Mouse (Mus musculus) intestine, embryonic 15.5 days (tissue): ENCODE measurements around the gene Cbx7. TPM values are rescaled to one million over a fixed set of nuclear protein-coding genes. Genes with fewer than 3 reads are reported as not detected.
"Not testable (repeated sequence)": the region's sequence is repeated elsewhere in the genome, so short reads cannot be mapped to it uniquely, and the experiment has no call there.

Source experiments
- ATAC-seq: fragments of 200-750 bp; cut with Nextera tagmentation; 2 replicates; pipeline ENCODE4 v1.8.0; 2017; ENCODE audit warnings: moderate TSS enrichment, moderate library complexity
- H3K27ac ChIP-seq: fragments of 300-500 bp; sonication (generic); 2 replicates; pipeline ENCODE4 v1.5.1; 2015; ENCODE audit warnings: mild to moderate bottlenecking, inconsistent platforms
- H3K27me3 ChIP-seq: fragments of 300-500 bp; sonication (generic); replicated peaks from 2 replicates; pipeline ENCODE4 v1.6.1; 2015; ENCODE audit warnings: inconsistent platforms
- H3K36me3 ChIP-seq: fragments of 300-500 bp; sonication (generic); 2 replicates; pipeline ENCODE4 v1.6.1; 2015; ENCODE audit warnings: inconsistent platforms
- H3K4me1 ChIP-seq: fragments of 300-500 bp; sonication (generic); replicated peaks from 2 replicates; pipeline ENCODE4 v1.6.1; 2015; ENCODE audit warnings: inconsistent platforms
- H3K4me2 ChIP-seq: fragments of 300-500 bp; sonication (generic); replicated peaks from 2 replicates; pipeline ENCODE4 v1.6.1; 2015; ENCODE audit warnings: mild to moderate bottlenecking, inconsistent platforms
- H3K4me3 ChIP-seq: fragments of 300-500 bp; sonication (generic); replicated peaks from 2 replicates; pipeline ENCODE4 v1.5.1; 2015; ENCODE audit warnings: inconsistent platforms
- H3K9ac ChIP-seq: fragments of 300-500 bp; sonication (generic); 2 replicates; pipeline ENCODE4 v1.6.1; 2015; ENCODE audit warnings: inconsistent platforms
- H3K9me3 ChIP-seq: fragments of 300-500 bp; sonication (generic); 2 replicates; pipeline ENCODE4 v1.6.1; 2016; ENCODE audit warnings: inconsistent platforms
- WGBS: fragments of 180-500 bp; shearing (Covaris S2); methylation state at CpG from one replicate; pipeline ENCODE4 v1.1.7; 2015; 5-methylcytosine and 5-hydroxymethylcytosine counted together
- polyA plus RNA-seq: library from polyadenylated mRNA; unstranded; fragments of >200 nt; fragmentation: Nextera tagmentation; extraction: Ambion mirVana; gene quantifications from 2 replicates; pipeline ENCODE4 v1.2.1, GENCODE M21; 2015

The Cbx7 gene
- polyA plus RNA-seq, 1 experiment from 2014 or later, result 4.6 TPM

DNA sequence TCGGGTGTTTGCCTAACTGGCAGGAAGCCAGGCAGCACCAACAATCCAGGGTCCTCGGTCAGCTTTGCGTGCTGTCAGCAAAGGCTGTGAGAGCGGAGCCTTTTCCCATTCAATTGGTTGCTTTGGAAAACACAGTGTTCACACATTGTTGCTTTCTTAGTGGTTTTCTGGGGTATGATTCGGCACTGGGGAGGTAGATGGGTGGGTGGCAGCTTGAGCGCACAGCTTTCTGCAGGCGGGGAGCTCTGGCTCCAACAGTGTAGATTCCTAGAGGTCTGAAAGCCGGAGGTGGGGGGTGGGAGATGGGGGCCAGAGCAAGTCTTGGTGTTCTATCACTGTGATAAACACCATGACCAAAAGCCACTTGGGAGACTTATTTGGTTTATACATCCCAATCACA lies 59.6 kb downstream of the Cbx7 start:
- H3K4me3 ChIP-seq, result no peak overlapping the region
- no peaks in the 10 kb centered on the region for H3K9me3 ChIP-seq
- no peak overlapping the region for H3K4me2 ChIP-seq
- WGBS, result 78% methylated on average over 8 of the region's 8 CpGs
- no peak overlapping the region for H3K9ac ChIP-seq
- no peaks in the 10 kb centered on the region for H3K4me1 ChIP-seq
- no peak overlapping the region for H3K27ac ChIP-seq
- ATAC-seq, result no peak
- no peaks in the 10 kb centered on the region for H3K27me3 ChIP-seq
- H3K36me3 ChIP-seq, result no peaks in the 10 kb centered on the region

DNA sequence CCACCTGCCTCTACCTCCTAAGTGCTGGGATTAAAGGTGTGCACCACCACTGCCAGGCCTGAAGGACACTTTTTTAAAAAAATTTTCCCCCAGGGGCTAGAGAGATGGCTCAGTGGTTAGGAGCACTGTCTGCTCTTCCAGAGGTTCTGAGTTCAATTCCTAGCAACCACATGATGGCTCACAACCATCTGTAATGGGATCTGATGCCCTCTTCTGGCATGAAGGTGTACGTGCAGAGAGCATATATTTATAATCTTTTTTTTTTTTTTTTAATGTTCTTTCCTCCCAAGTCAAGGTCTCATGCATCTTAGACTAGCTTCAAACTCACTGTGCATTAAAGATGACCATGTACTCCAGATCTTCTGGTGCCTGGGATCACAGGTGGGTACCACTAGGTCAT lies 60.1 kb downstream of the Cbx7 start:
- H3K27me3 ChIP-seq, H3K9me3 ChIP-seq, H3K27ac ChIP-seq, H3K4me2 ChIP-seq, ATAC-seq, H3K9ac ChIP-seq, H3K4me3 ChIP-seq, H3K4me1 ChIP-seq, H3K36me3 ChIP-seq: not testable (repeated sequence)
- WGBS, result 82% methylated on average over 1 of the region's 1 CpGs

DNA sequence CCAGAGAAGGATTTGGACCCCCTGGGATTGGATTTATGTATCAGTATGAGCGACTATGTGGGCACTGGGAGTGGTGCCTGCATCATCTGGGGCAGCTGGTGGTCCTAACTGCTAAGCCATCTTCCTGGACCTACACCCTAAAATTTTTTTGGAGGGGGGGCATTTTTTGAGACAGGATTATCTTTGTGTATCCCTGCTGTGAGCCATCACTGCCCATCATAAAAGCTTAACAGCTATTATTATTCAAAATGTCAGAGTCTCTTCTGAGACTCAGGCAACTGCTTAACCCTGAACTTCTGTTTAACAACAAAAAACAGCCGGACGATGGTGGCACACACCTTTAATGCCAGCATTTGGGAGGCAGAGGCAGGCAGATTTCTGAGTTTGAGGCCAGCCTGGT lies 61.9 kb downstream of the Cbx7 start:
- H3K4me2 ChIP-seq, H3K4me1 ChIP-seq, H3K9me3 ChIP-seq, H3K4me3 ChIP-seq, H3K36me3 ChIP-seq, H3K27ac ChIP-seq, H3K27me3 ChIP-seq, H3K9ac ChIP-seq, ATAC-seq: not testable (repeated sequence)
- whole genome bisulfite sequencing, result 91% methylated on average over 3 of the region's 3 CpGs

GRCm38 (mm10) chr15:79906855-79907254 lies 64.1 kb downstream of the Cbx7 start:
- H3K27me3 ChIP-seq, result no peaks in the 10 kb centered on the region
- peak; percentile 74 for ATAC-seq
- H3K36me3 ChIP-seq, result no peaks in the 10 kb centered on the region
- no peak overlapping the region for H3K9ac ChIP-seq
- 37% methylated on average over 14 of the region's 14 CpGs for WGBS
- no peaks in the 10 kb centered on the region for H3K4me1 ChIP-seq
- no peak overlapping the region for H3K4me2 ChIP-seq
- H3K27ac ChIP-seq, result no peak overlapping the region
- H3K9me3 ChIP-seq, result no peaks in the 10 kb centered on the region
- H3K4me3 ChIP-seq, result no peak overlapping the region

GRCm38 (mm10) chr15:79905211-79905610 lies 65.7 kb downstream of the Cbx7 start:
- Histone ChIP-seq H3K27me3 (no peaks in the 10 kb centered on the region), H3K4me3 (no peak overlapping the region), H3K9ac (no peak overlapping the region), H3K9me3 (no peaks in the 10 kb centered on the region), H3K4me2 (no peak overlapping the region), H3K4me1 (no peaks in the 10 kb centered on the region), H3K27ac (no peak overlapping the region), H3K36me3 (no peaks in the 10 kb centered on the region)
- ATAC-seq, result no peak
- WGBS, result 70% methylated on average over 12 of the region's 12 CpGs

DNA sequence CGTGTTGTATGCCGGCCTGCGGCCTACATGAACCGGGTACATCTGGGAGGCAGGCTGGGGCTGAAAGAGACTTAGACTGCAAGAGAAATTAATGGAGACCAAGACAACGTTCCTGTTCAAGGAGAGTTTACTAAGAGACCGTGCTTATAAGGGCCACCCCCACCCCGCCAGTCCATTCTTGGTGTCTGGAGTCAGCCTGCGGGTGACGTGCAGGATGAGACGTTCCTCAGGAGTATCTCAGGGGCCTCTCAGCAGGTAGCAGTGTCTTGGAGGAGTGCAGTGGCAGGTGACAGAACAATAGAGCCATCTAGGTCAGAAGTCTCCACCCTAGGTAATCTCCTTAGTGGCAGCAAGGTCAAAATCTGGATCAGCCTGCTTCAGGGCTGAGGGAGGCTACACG lies 66.2 kb downstream of the Cbx7 start:
- not testable (repeated sequence) for H3K4me3 ChIP-seq, ATAC-seq, H3K9me3 ChIP-seq, H3K27me3 ChIP-seq, H3K36me3 ChIP-seq, H3K9ac ChIP-seq, H3K4me2 ChIP-seq, H3K27ac ChIP-seq, H3K4me1 ChIP-seq
- 80% methylated on average over 11 of the region's 11 CpGs for WGBS

- H3K4me3 ChIP-seq, result no peak overlapping the region
- H3K9ac ChIP-seq, result no peak overlapping the region
- no peak for ATAC-seq
- H3K4me1 ChIP-seq, result no peaks in the 10 kb centered on the region
- H3K36me3 ChIP-seq, result no peaks in the 10 kb centered on the region
- H3K27me3 ChIP-seq, result no peaks in the 10 kb centered on the region
- H3K4me2 ChIP-seq, result no peak overlapping the region
- H3K9me3 ChIP-seq, result no peaks in the 10 kb centered on the region
- H3K27ac ChIP-seq, result no peak overlapping the region
These were observed 67.0 kb downstream of the Cbx7 start for GRCm38 (mm10) chr15:79903963-79904362.

GRCm38 (mm10) chr15:79903081-79903480 lies 67.8 kb downstream of the Cbx7 start:
- WGBS, result 94% methylated on average over 8 of the region's 8 CpGs
- ATAC-seq, result not testable (repeated sequence)

DNA sequence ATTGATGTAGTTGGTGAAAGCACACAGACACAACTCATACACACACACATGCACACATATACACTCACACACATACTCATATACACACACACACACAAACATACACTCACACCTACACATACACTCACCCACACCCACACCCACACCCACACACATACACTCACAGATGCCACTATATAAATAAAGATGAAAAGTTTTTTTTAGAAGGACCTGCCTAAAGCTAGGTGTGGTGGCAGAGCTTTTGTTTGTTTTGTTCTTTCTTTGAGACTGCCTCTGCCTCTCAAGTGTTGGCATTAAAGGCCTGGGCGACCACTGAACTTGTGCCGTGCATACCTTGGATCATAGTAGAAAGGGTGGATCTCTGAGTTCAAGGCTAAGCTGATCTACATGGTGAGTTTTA lies 69.5 kb downstream of the Cbx7 start:
- no peak overlapping the region for H3K9ac ChIP-seq
- no peak overlapping the region for H3K27ac ChIP-seq
- 82% methylated on average over 2 of the region's 2 CpGs for WGBS
- H3K4me1 ChIP-seq, result no peaks in the 10 kb centered on the region
- no peak overlapping the region for H3K4me3 ChIP-seq
- no peak overlapping the region for H3K4me2 ChIP-seq
- no peak for ATAC-seq
- H3K9me3 ChIP-seq, result no peaks in the 10 kb centered on the region
- H3K36me3 ChIP-seq, result no peaks in the 10 kb centered on the region
- no peaks in the 10 kb centered on the region for H3K27me3 ChIP-seq

More at GRCm38 (mm10) chr15:79903081-79903480, 67.8 kb downstream of the Cbx7 start:
- H3K4me3 ChIP-seq, H3K27ac ChIP-seq, H3K9ac ChIP-seq, H3K9me3 ChIP-seq, H3K27me3 ChIP-seq, H3K4me2 ChIP-seq, H3K36me3 ChIP-seq, H3K4me1 ChIP-seq: not testable (repeated sequence)

DNA sequence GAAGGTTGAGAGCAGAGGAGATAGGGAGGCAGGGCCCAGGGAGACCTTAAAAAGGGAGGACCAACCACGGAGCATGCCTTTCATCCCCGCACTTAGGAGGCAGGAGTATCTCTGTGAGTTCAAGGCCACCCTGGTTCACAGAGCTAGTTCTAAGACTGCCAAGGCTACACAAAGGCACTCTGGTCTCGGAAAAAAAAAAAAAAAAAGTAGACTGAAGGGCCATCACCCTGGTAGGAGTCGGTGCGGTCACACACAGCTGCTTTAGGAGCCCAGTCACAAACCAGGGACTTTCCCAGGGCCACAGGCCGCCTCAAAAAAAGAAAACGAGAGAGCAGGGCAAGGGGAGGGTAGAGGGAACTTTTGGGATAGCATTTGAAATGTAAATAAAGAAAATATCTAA lies 70.2 kb downstream of the Cbx7 start:
- Histone ChIP-seq H3K4me1 (no peaks in the 10 kb centered on the region), H3K9me3 (no peaks in the 10 kb centered on the region), H3K4me3 (no peak overlapping the region), H3K9ac (no peak overlapping the region), H3K27ac (no peak overlapping the region), H3K27me3 (no peaks in the 10 kb centered on the region), H3K4me2 (no peak overlapping the region), H3K36me3 (no peaks in the 10 kb centered on the region)
- 70% methylated on average over 7 of the region's 7 CpGs for WGBS
- no peak for ATAC-seq

DNA sequence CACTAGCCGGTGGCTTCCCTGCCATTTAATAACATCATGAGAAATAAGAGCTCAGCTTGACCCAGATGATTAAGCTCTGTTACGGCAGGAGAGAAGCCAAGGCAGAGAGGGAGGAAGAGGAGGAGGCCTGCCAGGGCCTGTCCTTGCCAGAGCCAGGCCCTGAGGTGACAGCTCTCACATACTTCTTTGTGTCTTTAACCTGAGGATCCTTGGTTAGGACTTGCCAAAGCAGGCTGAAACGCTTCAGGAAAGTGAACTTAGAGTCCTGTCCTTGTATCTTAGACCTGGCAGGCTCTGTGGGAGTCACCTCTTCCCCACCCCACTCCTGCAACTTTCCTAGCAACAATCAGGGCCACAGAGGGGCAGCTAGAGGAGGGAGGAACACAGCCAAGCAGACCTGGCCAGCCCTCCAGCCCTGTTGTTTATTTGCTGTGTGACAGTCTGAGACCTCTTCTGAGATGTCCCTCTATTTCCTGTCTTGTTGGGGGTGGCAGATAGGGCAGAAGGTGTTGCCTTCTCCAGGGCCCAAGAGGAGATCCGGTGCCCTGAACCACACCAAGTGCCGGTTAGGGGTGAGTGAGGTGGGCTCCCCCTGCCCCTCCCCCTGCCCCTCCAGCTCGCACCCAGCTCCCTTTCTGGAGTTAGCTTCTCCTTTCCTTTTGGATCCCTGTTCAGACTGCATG lies 71.0 kb downstream of the Cbx7 start:
- H3K27ac ChIP-seq, result no peak overlapping the region
- WGBS, result 75% methylated on average over 6 of the region's 6 CpGs
- no peak for ATAC-seq
- H3K27me3 ChIP-seq, result no peaks in the 10 kb centered on the region
- H3K4me3 ChIP-seq, result no peak overlapping the region
- H3K4me1 ChIP-seq, result no peaks in the 10 kb centered on the region
- no peaks in the 10 kb centered on the region for H3K36me3 ChIP-seq
- no peak overlapping the region for H3K4me2 ChIP-seq
- no peak overlapping the region for H3K9ac ChIP-seq
- H3K9me3 ChIP-seq, result no peaks in the 10 kb centered on the region

GRCm38 (mm10) chr15:79898988-79899387 lies 71.9 kb downstream of the Cbx7 start:
- no peaks in the 10 kb centered on the region for H3K9me3 ChIP-seq
- H3K27me3 ChIP-seq, result no peaks in the 10 kb centered on the region
- H3K4me2 ChIP-seq, result no peak overlapping the region
- no peak overlapping the region for H3K27ac ChIP-seq
- H3K9ac ChIP-seq, result no peak overlapping the region
- no peak overlapping the region for H3K4me3 ChIP-seq
- no peaks in the 10 kb centered on the region for H3K36me3 ChIP-seq
- 85% methylated on average over 5 of the region's 5 CpGs for WGBS
- no peak for ATAC-seq
- H3K4me1 ChIP-seq, result no peaks in the 10 kb centered on the region

DNA sequence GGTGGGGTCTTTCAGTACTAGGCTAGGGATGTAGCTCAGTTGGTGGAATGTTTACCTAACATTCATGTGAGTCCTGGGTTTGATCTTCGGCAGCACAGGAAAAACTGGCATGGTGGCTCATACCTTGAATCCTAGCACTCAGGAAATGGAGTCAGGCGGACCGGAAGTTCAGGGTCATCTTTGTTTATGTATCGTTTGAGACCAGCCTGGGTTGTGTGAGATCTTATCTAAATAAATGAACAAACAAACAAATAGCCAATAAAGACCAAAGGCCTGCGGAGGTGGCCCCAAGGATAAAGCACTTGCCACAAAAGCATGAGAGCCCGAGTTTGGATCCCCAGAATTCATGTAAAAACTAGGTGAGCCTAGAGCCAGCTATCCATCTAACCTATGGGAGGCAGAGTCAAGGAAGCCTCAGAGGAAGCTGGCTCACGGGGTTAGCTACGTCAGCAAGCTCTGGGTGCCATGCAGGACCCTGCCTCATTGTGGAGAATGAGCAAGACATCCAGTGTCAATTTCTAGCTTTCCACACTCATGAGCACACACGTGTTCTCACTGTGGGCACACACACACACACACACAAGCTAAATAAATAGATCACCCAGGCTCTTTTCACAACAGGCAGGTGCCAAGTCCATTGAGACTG lies 74.7 kb downstream of the Cbx7 start:
- Histone ChIP-seq H3K9me3 (no peaks in the 10 kb centered on the region), H3K4me1 (peaks cover 12% of the 10 kb centered on the region), H3K4me3 (no peak overlapping the region), H3K27ac (no peak overlapping the region), H3K27me3 (no peaks in the 10 kb centered on the region), H3K4me2 (no peak overlapping the region), H3K36me3 (no peaks in the 10 kb centered on the region), H3K9ac (no peak overlapping the region)
- WGBS, result 66% methylated on average over 9 of the region's 9 CpGs
- no peak for ATAC-seq
